Mouse (Mus musculus) urinary bladder, postnatal 14 days (tissue): ENCODE data around the gene Hand2.

Source experiments
- DNase-seq: peaks from one replicate; pipeline ENCODE4 v3.0.0; 2021; ENCODE audit warnings: low spot score

The Hand2 gene

GRCm38 (mm10) chr8:57342386-57343090, 21.8 kb downstream of the Hand2 start:
- no peak for DNase-seq

GRCm38 (mm10) chr8:57343731-57344315, 23.0 kb downstream of the Hand2 start:
- DNase-seq: no peak

DNA sequence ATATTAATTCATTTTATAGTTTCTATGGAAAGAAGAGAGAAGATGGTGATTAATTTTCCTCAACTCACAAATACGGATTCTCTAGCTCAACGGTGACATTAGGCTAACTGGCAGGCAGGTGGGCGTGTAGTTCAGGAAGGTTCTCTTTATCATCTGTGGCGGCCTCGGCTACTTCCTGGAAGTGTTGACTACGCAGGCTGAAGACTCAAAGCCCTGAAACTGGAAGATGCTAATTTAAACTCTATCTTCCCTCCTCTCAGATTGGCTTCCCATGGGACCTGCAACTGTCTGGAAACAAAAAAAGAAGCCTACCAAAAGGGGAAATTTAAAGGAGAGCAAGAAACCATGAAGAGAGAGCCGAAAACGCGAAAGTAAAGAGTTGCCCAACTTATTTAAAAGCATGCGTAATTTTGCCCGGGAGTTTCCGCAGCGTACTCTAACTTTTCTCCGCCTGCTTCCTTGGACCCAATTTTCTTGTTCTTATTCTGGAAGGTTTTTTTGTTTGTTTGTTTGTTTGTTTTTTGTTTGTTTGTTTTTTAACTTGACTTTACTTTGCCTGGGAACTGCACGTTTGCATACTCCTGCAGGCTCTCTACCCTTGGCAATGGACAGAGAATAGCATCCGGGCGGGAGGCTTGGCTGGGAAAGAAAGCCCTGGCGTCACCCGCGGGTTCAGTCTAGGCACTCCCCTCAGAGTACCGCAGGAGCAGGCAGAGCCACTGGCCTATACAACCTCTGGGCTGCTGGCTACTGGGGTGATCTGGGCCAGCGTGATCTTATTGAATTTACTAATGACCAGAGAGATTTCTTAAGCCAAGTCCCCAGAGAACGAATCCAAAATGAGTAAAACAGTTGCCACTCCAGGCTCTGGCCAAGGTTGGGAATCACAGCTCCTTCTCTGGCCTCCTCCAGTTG, 24.4 kb downstream of the Hand2 start:
- no peak for DNase-seq

DNA sequence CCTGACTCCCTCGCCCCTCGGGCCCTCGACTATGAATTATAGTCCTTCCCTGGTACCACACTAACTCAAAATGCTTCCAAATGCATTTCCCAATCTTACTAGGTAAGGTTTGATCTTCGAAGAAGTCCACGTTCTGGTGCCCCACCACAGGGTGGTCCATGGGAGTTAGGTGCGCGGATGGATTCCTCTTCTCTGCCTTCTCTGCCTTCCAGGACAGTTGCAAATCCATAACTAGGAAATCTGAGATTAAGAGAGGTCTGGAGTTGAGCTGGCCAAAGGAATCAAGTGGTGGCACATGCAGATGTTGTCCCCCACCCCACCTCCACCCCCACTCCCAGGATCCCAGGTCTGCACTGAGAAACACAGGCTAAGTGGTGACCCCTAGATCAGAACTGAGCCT, 25.6 kb downstream of the Hand2 start:
- DNase-seq: no peak

- no peak for DNase-seq
Measured at GRCm38 (mm10) chr8:57347141-57347540, 26.4 kb downstream of the Hand2 start.

DNA sequence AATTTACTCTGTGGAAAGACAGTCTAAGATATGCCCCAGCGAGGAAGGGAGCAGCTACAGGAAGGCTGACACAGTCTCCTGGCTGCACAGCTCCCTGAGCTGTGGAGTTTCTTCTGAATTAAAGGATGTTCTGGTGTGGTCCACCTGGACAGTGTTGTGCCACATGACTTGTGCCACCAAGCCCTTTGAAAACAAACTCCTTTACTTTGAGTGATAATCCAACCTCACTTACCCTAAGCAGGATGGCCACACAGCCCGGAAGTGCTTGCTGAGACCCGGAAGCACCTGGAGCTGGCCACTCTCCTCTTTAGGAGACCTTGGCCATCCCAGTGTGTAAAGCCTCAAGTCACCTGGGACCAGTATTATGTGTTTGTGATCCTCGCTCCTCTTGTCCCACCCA, 27.5 kb downstream of the Hand2 start:
- no peak for DNase-seq

- DNase-seq: no peak
Measured at GRCm38 (mm10) chr8:57348866-57349520, 28.2 kb downstream of the Hand2 start.

GRCm38 (mm10) chr8:57351861-57352260, 31.1 kb downstream of the Hand2 start:
- DNase-seq: no peak

DNA sequence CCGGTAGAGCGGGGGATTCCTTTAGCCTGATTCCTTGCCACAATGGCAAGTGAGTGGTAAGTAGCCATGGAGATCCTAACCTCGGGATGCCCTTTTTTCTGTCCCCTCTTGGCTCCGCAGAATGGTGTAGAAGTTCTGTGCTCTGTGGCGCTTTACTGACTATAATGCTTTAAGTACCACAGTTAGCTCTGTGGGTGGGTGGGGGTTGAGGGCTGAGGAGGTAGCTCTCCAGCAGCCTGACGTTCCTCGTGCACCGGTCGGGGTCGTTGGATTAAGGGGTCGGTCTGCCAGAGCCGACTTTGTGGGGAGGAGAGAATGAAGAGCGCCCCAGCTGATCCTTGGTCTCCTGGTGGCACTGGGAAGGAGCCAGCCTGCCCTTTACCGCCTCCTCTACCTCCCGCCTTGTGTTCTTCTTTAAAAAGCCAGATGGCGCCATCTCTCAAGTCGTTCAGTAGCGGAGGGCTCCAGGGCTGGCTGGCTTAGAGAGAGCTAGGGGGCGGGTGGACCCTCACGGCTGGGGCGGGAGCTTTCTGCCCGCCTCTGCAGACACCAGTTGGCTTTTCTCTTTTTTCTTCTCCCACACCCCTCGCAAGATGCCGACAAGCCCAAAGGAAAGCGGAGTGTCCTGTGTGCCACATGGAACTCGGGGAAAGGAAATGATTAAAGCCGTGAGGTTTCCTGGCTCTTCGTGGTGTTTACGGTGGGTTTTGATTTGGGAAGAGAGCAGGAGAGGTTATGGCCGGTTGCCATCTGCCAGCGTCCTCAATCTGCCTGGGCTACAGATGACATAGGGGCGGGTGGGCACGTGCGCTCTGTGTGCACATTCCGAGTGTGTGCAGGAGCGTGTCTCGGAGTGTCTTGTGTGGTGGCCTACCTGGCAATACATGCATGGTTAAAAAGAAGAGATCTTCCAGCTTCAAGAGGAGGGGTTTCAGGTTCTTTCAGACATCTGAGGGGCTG, 32.8 kb downstream of the Hand2 start:
- no peak for DNase-seq

DNA sequence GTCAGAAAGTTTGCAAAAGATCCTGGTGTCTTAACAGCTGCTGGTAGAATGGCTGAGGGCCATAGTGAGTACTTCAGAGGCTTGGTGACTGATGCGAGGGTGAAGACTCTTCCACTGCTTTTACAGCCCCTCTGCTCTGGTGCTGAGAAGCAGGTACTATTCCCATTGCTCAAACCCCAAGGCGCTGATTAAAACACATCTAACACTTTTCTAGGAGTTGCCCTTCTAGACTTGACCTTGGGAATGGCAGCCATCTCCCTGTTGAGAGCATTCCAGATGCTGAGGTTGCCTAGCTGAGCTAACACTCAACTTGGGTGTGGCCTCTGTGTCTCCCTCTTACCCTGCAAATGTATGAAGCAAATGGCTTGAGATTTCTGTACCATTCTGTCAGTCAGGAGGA, 34.1 kb downstream of the Hand2 start:
- DNase-seq: no peak

- DNase-seq: no peak
Measured at GRCm38 (mm10) chr8:57356529-57357325, 35.9 kb downstream of the Hand2 start.

GRCm38 (mm10) chr8:57360493-57360892, 39.7 kb downstream of the Hand2 start:
- no peak for DNase-seq

DNA sequence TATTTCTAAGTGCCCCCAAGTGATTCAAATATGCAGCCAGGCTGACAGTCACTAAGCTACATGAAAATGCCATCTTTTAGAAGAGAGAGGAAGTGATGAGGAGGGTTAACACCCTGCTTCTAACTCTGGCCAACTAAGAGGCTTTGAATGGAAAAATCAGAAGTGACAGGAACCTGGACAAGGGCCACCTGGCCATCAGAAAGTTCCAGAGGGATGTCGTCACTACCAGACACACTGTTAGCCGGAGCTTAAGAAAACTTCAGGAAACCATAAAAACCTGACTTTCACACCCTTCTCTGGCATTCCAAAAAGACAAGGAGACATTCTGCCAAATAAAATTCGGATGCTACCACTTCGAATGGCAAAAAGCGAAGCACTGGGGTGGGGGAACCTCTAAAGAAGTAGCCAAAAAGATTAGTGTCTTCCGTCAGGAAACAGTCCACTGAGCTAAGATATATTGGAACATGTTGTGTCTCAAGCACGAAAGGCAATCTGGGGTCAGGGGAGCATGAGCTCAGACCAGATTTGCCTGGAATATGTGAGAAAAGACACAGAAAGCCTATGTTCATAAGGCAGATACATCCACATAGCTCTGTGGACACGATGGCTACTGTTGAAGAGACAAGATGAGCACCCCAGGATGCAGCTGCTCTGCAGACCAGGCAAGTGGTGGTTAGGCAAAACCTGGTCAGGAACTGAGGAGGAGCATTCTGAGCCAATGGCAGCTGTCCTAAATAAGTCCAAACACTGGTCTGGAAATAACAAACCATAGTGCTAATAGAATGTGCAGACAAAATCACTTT, 40.4 kb downstream of the Hand2 start:
- DNase-seq: no peak

- DNase-seq: no peak
Measured at GRCm38 (mm10) chr8:57362881-57363280, 42.1 kb downstream of the Hand2 start.

- DNase-seq: no peak
Measured at GRCm38 (mm10) chr8:57374044-57374443, 53.3 kb downstream of the Hand2 start.
